Mouse (Mus musculus) stomach, postnatal 0 days (tissue): Measurements from ENCODE around the gene Spag9. TPM values are rescaled to one million over a fixed set of nuclear protein-coding genes. Genes with fewer than 3 reads are reported as not detected.

Source experiments
- ATAC-seq: fragments of 200-750 bp; cut with Nextera tagmentation; 2 replicates; pipeline ENCODE4 v1.8.0; 2017; ENCODE audit not compliant: low FRiP score, low TSS enrichment
- DNase-seq: peaks from one replicate; pipeline ENCODE4 v3.0.0-alpha.2; 2016; ENCODE audit warnings: low spot score
- H3K27ac ChIP-seq: fragments of 300-500 bp; sonication (generic); replicated peaks from 2 replicates; pipeline ENCODE4 v1.5.1; 2014; ENCODE audit warnings: mild to moderate bottlenecking, control low read depth
- H3K27me3 ChIP-seq: fragments of 300-500 bp; sonication (generic); 2 replicates; pipeline ENCODE4 v1.6.1; 2014; ENCODE audit warnings: low read length; ENCODE audit not compliant: control insufficient read depth, insufficient read depth
- H3K36me3 ChIP-seq: fragments of 300-500 bp; sonication (generic); 2 replicates; pipeline ENCODE4 v1.6.1; 2014; ENCODE audit warnings: low read length, mixed read lengths; ENCODE audit not compliant: control insufficient read depth, insufficient read depth
- H3K4me1 ChIP-seq: fragments of 300-500 bp; sonication (generic); replicated peaks from 2 replicates; pipeline ENCODE4 v1.6.1; 2014; ENCODE audit warnings: antibody characterized with exemption; ENCODE audit not compliant: control insufficient read depth, insufficient read depth
- H3K4me2 ChIP-seq: fragments of 300-500 bp; sonication (generic); replicated peaks from 2 replicates; pipeline ENCODE4 v1.6.1; 2014; ENCODE audit warnings: low read depth, mild to moderate bottlenecking, control low read depth, moderate library complexity
- H3K4me3 ChIP-seq: fragments of 300-500 bp; sonication (generic); 2 replicates; pipeline ENCODE4 v1.5.1; 2014; ENCODE audit warnings: low read depth, low read length, control low read depth
- H3K9ac ChIP-seq: fragments of 300-500 bp; sonication (generic); 2 replicates; pipeline ENCODE4 v1.6.1; 2014; ENCODE audit warnings: mild to moderate bottlenecking, low read length, control low read depth, mixed read lengths
- H3K9me3 ChIP-seq: fragments of 300-500 bp; sonication (generic); 2 replicates; pipeline ENCODE4 v1.6.1; 2016; ENCODE audit warnings: low read length; ENCODE audit not compliant: control insufficient read depth
- CTCF ChIP-seq: IDR thresholded peaks from 2 replicates; pipeline ENCODE4 v1.5.1; 2016; ENCODE audit warnings: antibody characterized with exemption, low read depth, mild to moderate bottlenecking, moderate library complexity
- EP300 ChIP-seq: optimal IDR thresholded peaks from 2 replicates; pipeline ENCODE3; 2016; ENCODE audit warnings: antibody characterized with exemption
- WGBS: fragments of 180-500 bp; shearing (Covaris S2); extraction: QIAGEN DNeasy Blood & Tissue Kit; methylation state at CpG from one replicate; pipeline ENCODE4 v1.1.7; 2014; 5-methylcytosine and 5-hydroxymethylcytosine counted together
- polyA plus RNA-seq: library from polyadenylated mRNA; unstranded; fragments of >200 nt; fragmentation: Nextera tagmentation; extraction: Ambion mirVana; gene quantifications from 2 replicates; pipeline ENCODE4 v1.2.1, GENCODE M21; 2015

Gene Spag9
- 30.2 and 32.5 TPM in 2 replicates for polyA plus RNA-seq

- peaks cover 9% of the 10 kb centered on the region; the same call in 1 of the 2 replicates for H3K4me1 ChIP-seq
- under 1% methylated on average over 40 of the region's 70 CpGs for WGBS
Observed at GRCm38 (mm10) chr11:93995720-93996305, at the start of gene Spag9. Gene Spag9 (plus strand): TSS chr11:93996091.

DNA sequence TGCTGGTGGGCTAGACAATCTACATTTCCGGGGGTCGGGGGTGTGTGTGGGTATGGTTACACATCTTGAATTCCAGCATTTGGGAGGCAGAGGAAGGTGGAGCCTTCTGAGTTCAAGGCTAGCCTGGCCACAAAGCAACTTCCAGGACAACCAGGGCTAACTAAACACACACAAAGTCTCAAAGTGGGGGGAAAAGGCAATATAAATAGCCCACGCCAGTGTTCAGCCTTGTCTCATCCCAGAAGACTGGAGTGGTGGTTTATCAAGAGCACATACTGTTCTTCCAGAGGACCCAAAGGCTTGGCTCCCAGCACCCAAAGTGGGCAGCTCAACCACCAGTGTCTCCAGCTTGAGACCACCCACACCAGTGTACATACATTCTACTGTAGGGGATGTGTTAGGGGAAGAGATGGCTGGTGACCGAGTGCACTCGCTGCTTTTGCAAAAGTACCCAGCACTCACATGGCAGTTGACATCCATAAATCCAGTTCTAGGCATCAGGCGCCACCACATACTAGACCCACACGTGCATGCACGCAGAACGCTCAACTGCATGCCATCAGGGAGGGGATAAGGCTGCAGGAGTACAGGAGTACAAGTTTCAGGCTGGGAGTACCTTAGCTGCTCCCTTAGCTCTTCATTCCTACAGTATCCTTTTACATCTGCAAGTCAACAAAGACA is 46.9 kb upstream of the Spag9 start:
- TF ChIP-seq CTCF (no peak), EP300 (no peak)
- WGBS: 85% methylated on average over 9 of the region's 9 CpGs
- Histone ChIP-seq H3K9ac (no peak overlapping the region), H3K9me3 (no peaks in the 10 kb centered on the region), H3K27me3 (no peaks in the 10 kb centered on the region), H3K36me3 (no peaks in the 10 kb centered on the region; the same call in 1 of the 2 replicates), H3K4me2 (no peak overlapping the region), H3K4me1 (no peaks in the 10 kb centered on the region), H3K4me3 (no peak overlapping the region), H3K27ac (no peak overlapping the region)
- 0 out of 2 replicates have a peak, but pooled peaks have one; percentile 30 for ATAC-seq
- no peak for DNase-seq

More at GRCm38 (mm10) chr11:93995720-93996305, at the start of gene Spag9:
- peak within 1 kb of the TSS; percentile 83 for H3K4me2 ChIP-seq
- DNase-seq: peak; percentile 96
- H3K36me3 ChIP-seq: no peaks in the 10 kb centered on the region
- H3K27me3 ChIP-seq: no peaks in the 10 kb centered on the region
- peak within 1 kb of the TSS; percentile 98 for H3K4me3 ChIP-seq
- peak within 1 kb of the TSS; percentile 95 for H3K9ac ChIP-seq
- TF ChIP-seq CTCF (no peak), EP300 (no peak)
- peak; percentile 91 for ATAC-seq
- H3K27ac ChIP-seq: peak within 1 kb of the TSS; percentile 99
- H3K9me3 ChIP-seq: no peaks in the 10 kb centered on the region

GRCm38 (mm10) chr11:93950045-93950444 is 45.8 kb upstream of the Spag9 start:
- no peak overlapping the region for H3K4me3 ChIP-seq

DNA sequence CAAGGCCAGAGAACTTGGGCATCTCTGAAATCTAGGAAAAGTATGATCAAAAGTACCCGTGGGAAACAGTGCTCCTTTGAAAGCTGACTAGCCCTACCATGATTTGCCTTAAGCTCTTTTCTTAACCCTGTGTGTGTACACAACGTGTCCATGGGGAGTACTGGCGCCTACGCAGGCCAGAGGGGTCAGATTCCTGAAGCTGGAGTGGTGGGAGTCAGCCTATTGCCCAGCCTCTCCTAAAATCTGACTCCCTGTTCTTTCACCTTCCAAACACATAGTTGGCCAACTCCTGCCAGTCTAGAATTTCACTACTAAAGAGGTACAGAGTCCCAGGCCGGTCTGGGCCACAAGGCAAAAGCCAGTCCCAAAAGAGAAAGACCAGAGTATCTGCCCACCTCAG is 43.5 kb upstream of the Spag9 start:
- DNase-seq (no peak), ATAC-seq (no peak)
- TF ChIP-seq CTCF (no peak), EP300 (no peak)
- 50% methylated on average over 5 of the region's 5 CpGs for WGBS
- 0 out of 2 replicates have a peak, but pooled peaks cover 6% of the 10 kb centered on the region for H3K4me1 ChIP-seq
- H3K27ac ChIP-seq: no peak overlapping the region
- no peaks in the 10 kb centered on the region for H3K9me3 ChIP-seq
- no peak overlapping the region for H3K4me3 ChIP-seq
- H3K4me2 ChIP-seq: no peak overlapping the region
- H3K36me3 ChIP-seq: no peaks in the 10 kb centered on the region; the same call in 1 of the 2 replicates
- no peak overlapping the region; the same call in 1 of the 2 replicates for H3K9ac ChIP-seq
- H3K27me3 ChIP-seq: no peaks in the 10 kb centered on the region

More at GRCm38 (mm10) chr11:93950045-93950444, 45.8 kb upstream of the Spag9 start:
- Histone ChIP-seq H3K27me3 (no peaks in the 10 kb centered on the region), H3K36me3 (no peaks in the 10 kb centered on the region; the same call in 1 of the 2 replicates), H3K9me3 (no peaks in the 10 kb centered on the region), H3K4me2 (no peak overlapping the region), H3K27ac (no peak overlapping the region), H3K9ac (no peak overlapping the region), H3K4me1 (no peaks in the 10 kb centered on the region)
- DNase-seq (no peak), ATAC-seq (no peak)
- 86% methylated on average over 1 of the region's 1 CpGs for WGBS
- no peak for TF ChIP-seq EP300
- TF ChIP-seq CTCF: no peak; the same call in 1 of the 2 replicates

DNA sequence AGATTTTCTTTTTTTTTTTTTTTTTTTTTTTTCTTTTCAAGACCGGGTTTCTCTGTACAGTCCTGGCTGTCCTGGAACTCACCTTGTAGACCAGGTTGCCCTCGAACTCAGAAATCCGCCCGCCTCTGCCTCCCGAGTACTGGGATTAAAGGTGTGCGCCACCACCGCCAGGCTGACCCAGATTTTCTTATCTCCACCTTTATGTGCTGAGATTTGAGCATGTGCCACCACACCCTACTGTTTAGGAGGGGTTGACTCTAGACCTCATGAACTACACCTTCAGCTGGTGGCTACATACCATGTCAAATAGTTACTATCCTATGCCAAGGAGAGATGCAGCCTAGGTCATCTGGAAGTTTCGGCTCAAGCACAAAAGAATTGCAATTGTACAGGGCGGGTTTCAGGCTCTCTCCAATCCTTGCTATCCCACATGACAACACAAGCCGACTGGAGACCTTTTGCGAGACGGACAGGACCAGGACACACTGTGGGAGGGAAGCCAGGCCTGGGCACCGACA is 41.1 kb upstream of the Spag9 start:
- TF ChIP-seq CTCF (no peak), EP300 (no peak)
- peak overlapping the region; percentile 82 for H3K4me2 ChIP-seq
- peak; percentile 16 for ATAC-seq
- no peaks in the 10 kb centered on the region for H3K27me3 ChIP-seq
- peak overlapping the region; percentile 93 for H3K27ac ChIP-seq
- H3K9me3 ChIP-seq: no peaks in the 10 kb centered on the region
- 28% methylated on average over 13 of the region's 13 CpGs for WGBS
- no peaks in the 10 kb centered on the region; the same call in 1 of the 2 replicates for H3K36me3 ChIP-seq
- peak overlapping the region; percentile 51 for H3K4me3 ChIP-seq
- peak overlapping the region; percentile 66 for H3K9ac ChIP-seq
- peak; percentile 35 for DNase-seq
- H3K4me1 ChIP-seq: 0 out of 2 replicates have a peak, but pooled peaks cover 6% of the 10 kb centered on the region
